Mouse (Mus musculus): ENCODE results near the gene Olfr145. TPM values are rescaled to one million over a fixed set of nuclear protein-coding genes. Genes with fewer than 3 reads are reported as not detected.

Gene Olfr145
- polyA plus RNA-seq (2014; fragmentation: Nextera tagmentation; extraction: Ambion mirVana): not detected in 2 replicates

- Histone ChIP-seq H3K36me3 (ENCODE audit: control insufficient read depth, insufficient read depth, low read length) (no peaks in the 10 kb centered on the region), H3K4me3 (ENCODE audit: low read depth, low read length) (no peak within 1 kb of the TSS), H3K4me2 (ENCODE audit: low read length) (no peak within 1 kb of the TSS), H3K4me1 (replicated peaks; ENCODE audit: control insufficient read depth, insufficient read depth, low read length) (no peaks in the 10 kb centered on the region), H3K9ac (ENCODE audit: low read length) (no peak within 1 kb of the TSS), H3K27ac (ENCODE audit: low read depth) (no peak within 1 kb of the TSS), H3K27me3 (replicated peaks; ENCODE audit: control insufficient read depth, insufficient read depth, low read length) (no peaks in the 10 kb centered on the region), H3K9me3 (ENCODE audit: control insufficient read depth, low read length) (no peaks in the 10 kb centered on the region)
- WGBS: 38% methylated on average over 2 of the region's 2 CpGs
- ATAC-seq (replicated peaks; ENCODE audit: low FRiP score, low TSS enrichment, low read depth): no peak
- no peak for DNase-seq (ENCODE audit: low spot score)
Measured at GRCm38 (mm10) chr9:37896661-37897060, at the start of gene Olfr145. Gene Olfr145 (plus strand): TSS chr9:37896724.

GRCm38 (mm10) chr9:37849267-37849666, 47.3 kb upstream of the Olfr145 start:
- Histone ChIP-seq H3K27me3 (replicated peaks; ENCODE audit: control insufficient read depth, insufficient read depth, low read length) (no peaks in the 10 kb centered on the region), H3K4me2 (ENCODE audit: low read length) (no peak overlapping the region), H3K4me3 (ENCODE audit: low read depth, low read length) (no peak overlapping the region), H3K9me3 (ENCODE audit: control insufficient read depth, low read length) (no peaks in the 10 kb centered on the region), H3K9ac (ENCODE audit: low read length) (no peak overlapping the region), H3K36me3 (ENCODE audit: control insufficient read depth, insufficient read depth, low read length) (no peaks in the 10 kb centered on the region), H3K27ac (ENCODE audit: low read depth) (no peak overlapping the region), H3K4me1 (replicated peaks; ENCODE audit: control insufficient read depth, insufficient read depth, low read length) (no peaks in the 10 kb centered on the region)
- ATAC-seq (replicated peaks; ENCODE audit: low FRiP score, low TSS enrichment, low read depth): no peak
- DNase-seq (ENCODE audit: low spot score): no peak
- 85% methylated on average over 2 of the region's 2 CpGs for WGBS

- Histone ChIP-seq H3K9me3 (ENCODE audit: control insufficient read depth, low read length) (no peaks in the 10 kb centered on the region), H3K4me1 (replicated peaks; ENCODE audit: control insufficient read depth, insufficient read depth, low read length) (no peaks in the 10 kb centered on the region), H3K4me3 (ENCODE audit: low read depth, low read length) (no peak within 1 kb of the TSS), H3K4me2 (ENCODE audit: low read length) (no peak within 1 kb of the TSS), H3K27ac (ENCODE audit: low read depth) (no peak within 1 kb of the TSS), H3K36me3 (ENCODE audit: control insufficient read depth, insufficient read depth, low read length) (no peaks in the 10 kb centered on the region), H3K9ac (ENCODE audit: low read length) (no peak within 1 kb of the TSS), H3K27me3 (replicated peaks; ENCODE audit: control insufficient read depth, insufficient read depth, low read length) (no peaks in the 10 kb centered on the region)
- 85% methylated on average over 4 of the region's 4 CpGs for WGBS
- no peak for DNase-seq (ENCODE audit: low spot score)
- ATAC-seq (replicated peaks; ENCODE audit: low FRiP score, low TSS enrichment, low read depth): no peak
Measured at GRCm38 (mm10) chr9:37853969-37854368, 42.6 kb upstream of the Olfr145 start, which contains the start of gene Olfr877. Gene Olfr877 (plus strand): TSS chr9:37854269.

GRCm38 (mm10) chr9:37863325-37863724, 33.2 kb upstream of the Olfr145 start:
- H3K36me3 ChIP-seq (ENCODE audit: control insufficient read depth, insufficient read depth, low read length): no peaks in the 10 kb centered on the region
- H3K9ac ChIP-seq (ENCODE audit: low read length): no peak overlapping the region
- H3K4me1 ChIP-seq (replicated peaks; ENCODE audit: control insufficient read depth, insufficient read depth, low read length): no peaks in the 10 kb centered on the region
- DNase-seq (ENCODE audit: low spot score): no peak
- WGBS: 48% methylated on average over 1 of the region's 1 CpGs
- no peak overlapping the region for H3K4me2 ChIP-seq (ENCODE audit: low read length)
- no peak overlapping the region for H3K4me3 ChIP-seq (ENCODE audit: low read depth, low read length)
- ATAC-seq (replicated peaks; ENCODE audit: low FRiP score, low TSS enrichment, low read depth): no peak
- H3K9me3 ChIP-seq (ENCODE audit: control insufficient read depth, low read length): no peaks in the 10 kb centered on the region
- no peaks in the 10 kb centered on the region for H3K27me3 ChIP-seq (replicated peaks; ENCODE audit: control insufficient read depth, insufficient read depth, low read length)
- H3K27ac ChIP-seq (ENCODE audit: low read depth): no peak overlapping the region

GRCm38 (mm10) chr9:37870246-37870645, 26.3 kb upstream of the Olfr145 start:
- 73% methylated on average over 1 of the region's 1 CpGs for WGBS
- Histone ChIP-seq H3K9ac (ENCODE audit: low read length) (no peak overlapping the region), H3K9me3 (ENCODE audit: control insufficient read depth, low read length) (no peaks in the 10 kb centered on the region), H3K4me1 (replicated peaks; ENCODE audit: control insufficient read depth, insufficient read depth, low read length) (no peaks in the 10 kb centered on the region), H3K36me3 (ENCODE audit: control insufficient read depth, insufficient read depth, low read length) (no peaks in the 10 kb centered on the region), H3K27me3 (replicated peaks; ENCODE audit: control insufficient read depth, insufficient read depth, low read length) (no peaks in the 10 kb centered on the region), H3K4me2 (ENCODE audit: low read length) (no peak overlapping the region), H3K27ac (ENCODE audit: low read depth) (no peak overlapping the region), H3K4me3 (ENCODE audit: low read depth, low read length) (no peak overlapping the region)
- ATAC-seq (replicated peaks; ENCODE audit: low FRiP score, low TSS enrichment, low read depth) (no peak), DNase-seq (ENCODE audit: low spot score) (no peak)

GRCm38 (mm10) chr9:37871097-37871496, 25.4 kb upstream of the Olfr145 start:
- ATAC-seq (replicated peaks; ENCODE audit: low FRiP score, low TSS enrichment, low read depth) (no peak), DNase-seq (ENCODE audit: low spot score) (no peak)
- Histone ChIP-seq H3K4me3 (ENCODE audit: low read depth, low read length) (no peak overlapping the region), H3K36me3 (ENCODE audit: control insufficient read depth, insufficient read depth, low read length) (no peaks in the 10 kb centered on the region), H3K9ac (ENCODE audit: low read length) (no peak overlapping the region), H3K4me1 (replicated peaks; ENCODE audit: control insufficient read depth, insufficient read depth, low read length) (no peaks in the 10 kb centered on the region), H3K27me3 (replicated peaks; ENCODE audit: control insufficient read depth, insufficient read depth, low read length) (no peaks in the 10 kb centered on the region), H3K27ac (ENCODE audit: low read depth) (no peak overlapping the region), H3K9me3 (ENCODE audit: control insufficient read depth, low read length) (no peaks in the 10 kb centered on the region), H3K4me2 (ENCODE audit: low read length) (no peak overlapping the region)
- 80% methylated on average over 1 of the region's 1 CpGs for WGBS

- Histone ChIP-seq H3K36me3 (ENCODE audit: control insufficient read depth, insufficient read depth, low read length) (no peaks in the 10 kb centered on the region), H3K9ac (ENCODE audit: low read length) (no peak overlapping the region), H3K9me3 (ENCODE audit: control insufficient read depth, low read length) (no peaks in the 10 kb centered on the region), H3K4me2 (ENCODE audit: low read length) (no peak overlapping the region), H3K27me3 (replicated peaks; ENCODE audit: control insufficient read depth, insufficient read depth, low read length) (no peaks in the 10 kb centered on the region), H3K27ac (ENCODE audit: low read depth) (no peak overlapping the region), H3K4me1 (replicated peaks; ENCODE audit: control insufficient read depth, insufficient read depth, low read length) (no peaks in the 10 kb centered on the region), H3K4me3 (ENCODE audit: low read depth, low read length) (no peak overlapping the region)
- no peak for DNase-seq (ENCODE audit: low spot score)
- no peak for ATAC-seq (replicated peaks; ENCODE audit: low FRiP score, low TSS enrichment, low read depth)
- 63% methylated on average over 1 of the region's 1 CpGs for WGBS
Measured at GRCm38 (mm10) chr9:37871536-37871935, 25.0 kb upstream of the Olfr145 start.

- no peak for ATAC-seq (replicated peaks; ENCODE audit: low FRiP score, low TSS enrichment, low read depth)
- 37% methylated on average over 2 of the region's 2 CpGs for WGBS
- H3K4me2 ChIP-seq (ENCODE audit: low read length): no peak overlapping the region
Measured at GRCm38 (mm10) chr9:37890960-37891359, 5.6 kb upstream of the Olfr145 start.

GRCm38 (mm10) chr9:37905555-37905954, 9.0 kb downstream of the Olfr145 start:
- H3K9me3 ChIP-seq (ENCODE audit: control insufficient read depth, low read length): no peaks in the 10 kb centered on the region
- H3K4me3 ChIP-seq (ENCODE audit: low read depth, low read length): no peak overlapping the region
- H3K4me1 ChIP-seq (replicated peaks; ENCODE audit: control insufficient read depth, insufficient read depth, low read length): no peaks in the 10 kb centered on the region
- no peak overlapping the region for H3K4me2 ChIP-seq (ENCODE audit: low read length)
- H3K27ac ChIP-seq (ENCODE audit: low read depth): no peak overlapping the region
- ATAC-seq (replicated peaks; ENCODE audit: low FRiP score, low TSS enrichment, low read depth) (no peak), DNase-seq (ENCODE audit: low spot score) (no peak)
- no peaks in the 10 kb centered on the region for H3K27me3 ChIP-seq (replicated peaks; ENCODE audit: control insufficient read depth, insufficient read depth, low read length)
- no peaks in the 10 kb centered on the region for H3K36me3 ChIP-seq (ENCODE audit: control insufficient read depth, insufficient read depth, low read length)
- H3K9ac ChIP-seq (ENCODE audit: low read length): no peak overlapping the region
- 63% methylated on average over 3 of the region's 3 CpGs for WGBS

More at GRCm38 (mm10) chr9:37890960-37891359, 5.6 kb upstream of the Olfr145 start:
- Histone ChIP-seq H3K36me3 (ENCODE audit: control insufficient read depth, insufficient read depth, low read length) (no peaks in the 10 kb centered on the region), H3K4me3 (ENCODE audit: low read depth, low read length) (no peak overlapping the region), H3K27me3 (replicated peaks; ENCODE audit: control insufficient read depth, insufficient read depth, low read length) (no peaks in the 10 kb centered on the region), H3K9me3 (ENCODE audit: control insufficient read depth, low read length) (no peaks in the 10 kb centered on the region), H3K4me1 (replicated peaks; ENCODE audit: control insufficient read depth, insufficient read depth, low read length) (no peaks in the 10 kb centered on the region), H3K27ac (ENCODE audit: low read depth) (no peak overlapping the region), H3K9ac (ENCODE audit: low read length) (no peak overlapping the region)
- DNase-seq (ENCODE audit: low spot score): no peak

Data from intestine, embryonic 14.5 days (tissue).